Mouse (Mus musculus): ENCODE data around the gene Ralgps1. TPM values are rescaled to one million over a fixed set of nuclear protein-coding genes. Genes with fewer than 3 reads are reported as not detected.
"Not testable (repeated sequence)": the region's sequence is repeated elsewhere in the genome, so short reads cannot be mapped to it uniquely, and the experiment has no call there.

The Ralgps1 gene
- polyA plus RNA-seq, 1 experiment: 0.47 TPM

- Histone ChIP-seq H3K27me3 (ENCODE audit: control insufficient read depth, insufficient read depth, insufficient read length) (no peaks in the 10 kb centered on the region), H3K79me2 (ENCODE audit: control insufficient read depth, insufficient read depth) (no peaks in the 10 kb centered on the region), H3K36me3 (ENCODE audit: control insufficient read depth, insufficient read depth) (no peaks in the 10 kb centered on the region), H3K79me3 (ENCODE audit: low read depth) (no peaks in the 10 kb centered on the region), H3ac (ENCODE audit: control insufficient read depth, insufficient read length, low read depth) (no peak overlapping the region), H3K4me3 (ENCODE audit: insufficient read depth, poor library complexity, severe bottlenecking) (no peak overlapping the region)
- TF ChIP-seq USF1 (IDR thresholded peaks at IDR 0.05; ENCODE audit: low read depth) (no peak), CTCF (IDR thresholded peaks at IDR 0.05; ENCODE audit: control insufficient read depth, insufficient read depth, insufficient read length) (peak; percentile 57), FOSL1 (IDR thresholded peaks at IDR 0.05; ENCODE audit: insufficient read depth, low read length, poor library complexity, severe bottlenecking) (no peak), MYOG (IDR thresholded peaks at IDR 0.05; ENCODE audit: control insufficient read depth, extremely low read depth, insufficient read length) (no peak), CEBPB (IDR thresholded peaks at IDR 0.05; ENCODE audit: low read depth) (peak; percentile 23)
These were observed 42.3 kb downstream of the Ralgps1 start for GRCm38 (mm10) chr2:33328941-33329340.

- no peaks in the 10 kb centered on the region for H3K27me3 ChIP-seq (ENCODE audit: control insufficient read depth, insufficient read depth, insufficient read length)
- H3ac ChIP-seq (ENCODE audit: control insufficient read depth, insufficient read length, low read depth): no peak overlapping the region
- no peak for TF ChIP-seq MYOD1 (IDR thresholded peaks at IDR 0.05; ENCODE audit: control insufficient read depth, insufficient read length, low read depth)
- TF ChIP-seq USF1 (IDR thresholded peaks at IDR 0.05; ENCODE audit: low read depth): no peak
- H3K79me2 ChIP-seq (ENCODE audit: control insufficient read depth, insufficient read depth): no peaks in the 10 kb centered on the region
- H3K79me3 ChIP-seq (ENCODE audit: low read depth): no peaks in the 10 kb centered on the region
- H3K4me3 ChIP-seq (ENCODE audit: insufficient read depth, poor library complexity, severe bottlenecking): no peak overlapping the region
- H3K36me3 ChIP-seq (ENCODE audit: control insufficient read depth, insufficient read depth): no peaks in the 10 kb centered on the region
These were observed 45.9 kb downstream of the Ralgps1 start for GRCm38 (mm10) chr2:33325359-33325758.

- H3ac ChIP-seq (ENCODE audit: control insufficient read depth, insufficient read length, low read depth): no peak overlapping the region
- no peaks in the 10 kb centered on the region for H3K79me2 ChIP-seq (ENCODE audit: control insufficient read depth, insufficient read depth)
- H3K36me3 ChIP-seq (ENCODE audit: control insufficient read depth, insufficient read depth): no peaks in the 10 kb centered on the region
- TF ChIP-seq USF1 (IDR thresholded peaks at IDR 0.05; ENCODE audit: low read depth) (peak; percentile 47), MYOD1 (IDR thresholded peaks at IDR 0.05; ENCODE audit: control insufficient read depth, insufficient read length, low read depth) (no peak)
- no peaks in the 10 kb centered on the region for H3K79me3 ChIP-seq (ENCODE audit: low read depth)
- no peak overlapping the region for H3K4me3 ChIP-seq (ENCODE audit: insufficient read depth, poor library complexity, severe bottlenecking)
- H3K27me3 ChIP-seq (ENCODE audit: control insufficient read depth, insufficient read depth, insufficient read length): no peaks in the 10 kb centered on the region
These were observed 47.3 kb downstream of the Ralgps1 start for GRCm38 (mm10) chr2:33323799-33324595.

- H3ac ChIP-seq (ENCODE audit: control insufficient read depth, insufficient read length, low read depth); H3K36me3 ChIP-seq (ENCODE audit: control insufficient read depth, insufficient read depth); H3K79me2 ChIP-seq (ENCODE audit: control insufficient read depth, insufficient read depth); H3K27me3 ChIP-seq (ENCODE audit: control insufficient read depth, insufficient read depth, insufficient read length); H3K4me3 ChIP-seq (ENCODE audit: insufficient read depth, poor library complexity, severe bottlenecking); H3K79me3 ChIP-seq (ENCODE audit: low read depth): not testable (repeated sequence)
These were observed 48.2 kb downstream of the Ralgps1 start for GRCm38 (mm10) chr2:33323043-33323625.

- Histone ChIP-seq H3K4me3 (ENCODE audit: insufficient read depth, poor library complexity, severe bottlenecking) (no peak overlapping the region), H3K27me3 (ENCODE audit: control insufficient read depth, insufficient read depth, insufficient read length) (no peaks in the 10 kb centered on the region), H3K36me3 (ENCODE audit: control insufficient read depth, insufficient read depth) (no peaks in the 10 kb centered on the region), H3K79me2 (ENCODE audit: control insufficient read depth, insufficient read depth) (no peaks in the 10 kb centered on the region), H3K79me3 (ENCODE audit: low read depth) (no peaks in the 10 kb centered on the region), H3ac (ENCODE audit: control insufficient read depth, insufficient read length, low read depth) (no peak overlapping the region)
- TF ChIP-seq MYOD1 (IDR thresholded peaks at IDR 0.05; ENCODE audit: control insufficient read depth, insufficient read length, low read depth): no peak
- no peak for TF ChIP-seq CEBPB (IDR thresholded peaks at IDR 0.05; ENCODE audit: low read depth)
- TF ChIP-seq USF1 (IDR thresholded peaks at IDR 0.05; ENCODE audit: low read depth): no peak
- no peak for TF ChIP-seq MAX (IDR thresholded peaks at IDR 0.05)
- TF ChIP-seq CTCF (IDR thresholded peaks at IDR 0.05; ENCODE audit: control insufficient read depth, insufficient read depth, insufficient read length): no peak
- TF ChIP-seq FOSL1 (IDR thresholded peaks at IDR 0.05; ENCODE audit: insufficient read depth, low read length, poor library complexity, severe bottlenecking): no peak
- TF ChIP-seq MYOG (IDR thresholded peaks at IDR 0.05; ENCODE audit: control insufficient read depth, extremely low read depth, insufficient read length): no peak
These were observed 49.6 kb downstream of the Ralgps1 start for GRCm38 (mm10) chr2:33321641-33322040.

- Histone ChIP-seq H3K4me3 (ENCODE audit: insufficient read depth, poor library complexity, severe bottlenecking) (no peak overlapping the region), H3K36me3 (ENCODE audit: control insufficient read depth, insufficient read depth) (no peaks in the 10 kb centered on the region), H3ac (ENCODE audit: control insufficient read depth, insufficient read length, low read depth) (no peak overlapping the region), H3K27me3 (ENCODE audit: control insufficient read depth, insufficient read depth, insufficient read length) (no peaks in the 10 kb centered on the region), H3K79me3 (ENCODE audit: low read depth) (no peaks in the 10 kb centered on the region), H3K79me2 (ENCODE audit: control insufficient read depth, insufficient read depth) (no peaks in the 10 kb centered on the region)
- TF ChIP-seq MYOG (IDR thresholded peaks at IDR 0.05; ENCODE audit: control insufficient read depth, extremely low read depth, insufficient read length): no peak
- no peak for TF ChIP-seq USF1 (IDR thresholded peaks at IDR 0.05; ENCODE audit: low read depth)
- no peak for TF ChIP-seq CEBPB (IDR thresholded peaks at IDR 0.05; ENCODE audit: low read depth)
- TF ChIP-seq MAX (IDR thresholded peaks at IDR 0.05): no peak
- no peak for TF ChIP-seq MYOD1 (IDR thresholded peaks at IDR 0.05; ENCODE audit: control insufficient read depth, insufficient read length, low read depth)
- no peak for TF ChIP-seq FOSL1 (IDR thresholded peaks at IDR 0.05; ENCODE audit: insufficient read depth, low read length, poor library complexity, severe bottlenecking)
- no peak for TF ChIP-seq CTCF (IDR thresholded peaks at IDR 0.05; ENCODE audit: control insufficient read depth, insufficient read depth, insufficient read length)
These were observed 50.3 kb downstream of the Ralgps1 start for GRCm38 (mm10) chr2:33321031-33321430.
